Mouse (Mus musculus) cerebellum, postnatal 4 days (tissue): ENCODE measurements around the gene Cyp2d9.
"Not testable (repeated sequence)": the region's sequence is repeated elsewhere in the genome, so short reads cannot be mapped to it uniquely, and the experiment has no call there.

Experiments used
- DNase-seq, 2 experiments: peaks; one replicate each; pipeline ENCODE4 v3.0.0; 2022; ENCODE audit warnings: low spot score in 2 of 2, mixed read lengths in 1 of 2

The Cyp2d9 gene

GRCm38 (mm10) chr15:82433137-82433536 is at the start of gene Cyp2d9:
Gene Cyp2d9, plus strand, starts transcription at chr15:82433437.
- DNase-seq, result no peak

- DNase-seq, result no peak
Measured at GRCm38 (mm10) chr15:82385729-82386128, 47.5 kb upstream of the Cyp2d9 start.

DNA sequence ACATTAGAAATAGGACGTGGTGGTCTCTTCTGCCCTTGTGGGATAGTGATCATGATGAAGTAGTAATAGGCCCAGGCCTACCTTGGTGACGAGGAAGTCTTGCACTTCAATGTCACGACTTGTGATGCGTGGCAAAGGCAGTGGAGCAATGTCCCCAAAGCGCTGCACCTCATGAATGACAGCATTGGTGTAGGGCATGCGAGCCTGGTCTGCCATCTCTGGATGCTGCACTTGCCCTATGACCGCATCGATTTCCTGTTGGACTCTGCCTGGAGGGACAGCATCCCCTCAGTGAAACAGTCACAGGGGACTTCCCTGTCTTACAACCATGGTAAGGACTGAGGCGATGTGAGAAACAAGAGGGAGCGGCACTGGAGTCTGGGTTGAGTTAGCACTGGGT is 43.3 kb upstream of the Cyp2d9 start:
- DNase-seq, result not testable (repeated sequence)

DNA sequence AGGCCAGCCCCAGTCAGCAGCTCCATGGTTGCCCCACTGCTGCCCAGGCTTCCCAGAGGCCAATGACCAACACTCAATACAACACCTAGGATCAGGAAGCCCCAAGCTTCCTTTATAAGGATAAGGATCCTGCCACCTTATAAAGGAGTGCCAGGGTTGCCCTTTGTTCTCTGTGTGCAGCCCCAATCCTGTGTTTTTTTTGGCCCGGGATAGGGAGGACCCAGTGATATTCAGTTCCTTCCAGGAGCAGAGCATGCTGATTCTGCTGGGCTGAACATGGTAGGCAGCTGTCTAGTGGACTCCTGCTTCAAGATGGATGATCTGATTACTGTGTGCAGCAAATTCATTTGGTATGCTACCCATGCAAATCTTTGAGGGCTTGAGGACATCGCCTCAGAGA is 39.3 kb upstream of the Cyp2d9 start, which contains the start of gene Cyp2d11:
TSS of gene Cyp2d11 (minus strand) at position 101 of the 400 bp plus-strand sequence.
- DNase-seq, result not testable (repeated sequence)

DNA sequence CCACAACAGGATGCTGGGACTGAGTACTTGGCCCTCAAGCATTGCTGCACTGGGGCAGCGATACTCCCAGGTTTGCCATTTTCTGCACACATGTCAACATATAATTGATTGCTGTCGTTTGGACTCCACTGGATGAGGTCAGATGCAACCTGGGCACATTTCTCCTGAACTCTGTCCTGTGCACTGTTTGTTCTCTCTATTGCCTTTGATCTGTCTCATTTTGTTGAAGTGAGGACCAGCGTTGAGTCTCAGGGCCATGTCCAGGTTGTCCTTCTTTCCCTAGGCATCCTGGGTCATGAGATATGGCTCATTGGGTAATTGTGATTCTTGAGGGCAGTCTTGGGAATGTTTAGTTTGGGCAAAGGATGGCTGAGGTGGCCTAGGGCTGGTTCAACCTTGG is 37.3 kb upstream of the Cyp2d9 start:
- not testable (repeated sequence) for DNase-seq

GRCm38 (mm10) chr15:82401516-82401915 is 31.7 kb upstream of the Cyp2d9 start:
- no peak for DNase-seq

DNA sequence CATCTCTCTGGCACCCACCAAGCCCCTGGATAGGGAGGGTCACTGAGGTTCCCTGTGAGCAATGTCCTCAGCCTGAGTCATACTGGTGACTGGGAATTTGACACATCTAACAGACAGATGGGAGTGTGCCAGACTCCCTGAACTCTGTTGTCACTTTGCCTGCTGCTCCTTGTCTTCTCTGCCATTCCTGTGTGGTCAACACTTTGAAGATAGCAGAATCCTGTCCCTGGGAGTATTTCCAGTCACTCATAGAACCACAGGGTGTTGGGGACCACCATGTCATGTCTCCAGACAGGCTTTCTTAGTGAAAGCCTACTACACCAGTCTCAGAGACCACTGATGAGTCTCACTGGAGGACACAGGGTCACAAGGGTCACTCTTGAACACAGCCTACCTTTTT is 31.1 kb upstream of the Cyp2d9 start:
- DNase-seq, result no peak

GRCm38 (mm10) chr15:82402741-82403140 is 30.5 kb upstream of the Cyp2d9 start:
- no peak for DNase-seq

- no peak for DNase-seq
Measured at GRCm38 (mm10) chr15:82403606-82404005, 29.6 kb upstream of the Cyp2d9 start.

DNA sequence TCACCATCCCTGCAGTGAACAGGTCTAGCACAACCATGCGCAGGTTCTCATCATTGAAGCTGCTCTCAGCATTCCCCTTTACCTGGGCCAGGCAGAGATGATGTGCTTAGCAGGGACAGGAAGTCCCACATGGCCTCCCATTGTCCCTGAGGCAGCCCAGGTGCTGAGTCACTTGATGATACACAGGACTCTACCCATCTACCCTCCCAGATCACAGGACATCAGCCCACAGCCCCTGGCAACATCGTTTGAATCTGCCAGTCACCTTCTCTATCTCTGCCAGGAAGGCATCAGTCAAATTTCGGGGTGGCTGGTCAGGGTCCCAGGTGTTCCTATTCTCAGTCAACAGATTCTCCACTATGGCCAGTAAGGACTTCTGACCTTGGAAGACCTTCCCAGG is 29.1 kb upstream of the Cyp2d9 start:
- DNase-seq, result no peak

GRCm38 (mm10) chr15:82406981-82407380 is 26.3 kb upstream of the Cyp2d9 start, which contains the start of gene Cyp2d10:
Gene Cyp2d10, minus strand, starts transcription at chr15:82407195.
- no peak for DNase-seq

DNA sequence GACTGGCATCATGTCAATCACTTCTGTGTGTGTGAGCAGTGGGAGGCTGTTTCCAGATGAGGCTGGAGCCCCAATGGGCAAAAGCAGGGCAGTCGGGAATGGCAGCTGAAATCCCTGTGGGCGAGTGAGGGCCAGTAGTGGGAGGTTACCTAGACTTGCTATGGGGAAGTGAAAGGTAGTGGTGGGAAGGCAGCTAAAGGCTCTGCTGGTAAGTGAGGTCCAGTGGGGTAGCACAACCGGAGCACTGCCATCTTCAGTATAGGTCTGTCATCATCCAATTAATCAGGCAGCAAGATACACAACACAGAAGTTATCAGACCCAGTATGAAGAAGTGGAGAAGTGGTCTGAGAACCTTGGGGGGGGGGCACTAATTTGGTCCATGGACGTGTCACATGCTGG is 25.7 kb upstream of the Cyp2d9 start:
- no peak for DNase-seq

DNA sequence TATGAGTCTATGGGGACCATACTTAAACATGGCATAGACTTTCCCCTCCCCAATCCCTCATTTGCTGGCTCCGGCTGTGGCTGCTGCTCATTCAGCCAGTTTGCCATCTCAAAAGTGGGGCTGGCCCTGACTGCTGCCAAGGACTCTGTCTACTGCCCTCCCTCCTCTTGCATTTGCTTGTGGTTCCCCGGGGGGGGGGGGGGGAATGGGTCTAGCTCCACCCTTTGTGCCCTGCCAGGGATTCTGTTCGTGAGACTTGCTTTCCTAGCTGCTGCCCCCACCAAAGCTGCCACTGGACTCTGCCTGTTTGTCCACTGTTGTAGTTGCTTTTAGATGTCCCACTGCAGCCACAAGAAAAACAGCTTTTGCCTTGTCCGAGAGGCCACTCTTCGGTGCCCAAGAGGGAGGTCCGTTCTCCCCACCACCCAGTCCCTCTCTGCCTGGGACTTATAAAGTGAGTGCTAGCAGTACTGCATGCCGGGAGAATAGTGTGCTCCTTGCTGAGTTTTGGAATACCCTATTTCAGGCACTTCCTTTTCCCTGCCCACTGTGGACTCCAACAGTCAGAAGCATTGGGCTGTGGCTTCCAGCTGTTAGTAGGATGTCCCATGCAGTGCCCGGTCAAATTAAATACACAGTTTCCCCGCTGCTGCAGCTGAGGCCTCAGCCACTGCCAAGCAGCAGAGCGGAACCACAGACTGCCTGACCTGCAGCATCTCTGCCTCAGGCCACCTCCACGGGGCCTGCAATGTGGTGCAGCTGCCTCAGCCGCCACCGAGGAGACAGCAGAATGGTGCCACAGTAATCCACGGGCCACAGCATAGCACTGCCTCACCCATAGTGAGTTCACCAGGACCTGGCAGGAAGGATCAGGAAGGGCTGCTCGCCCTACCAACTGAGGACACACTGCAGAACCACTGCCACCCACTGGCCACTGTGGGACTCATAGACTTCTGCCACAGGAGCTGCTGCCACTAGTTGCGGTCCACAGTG is 16.1 kb upstream of the Cyp2d9 start:
- DNase-seq, result peak; percentile 58 to 78

- DNase-seq, result no peak
Measured at GRCm38 (mm10) chr15:82418616-82419015, 14.6 kb upstream of the Cyp2d9 start.

DNA sequence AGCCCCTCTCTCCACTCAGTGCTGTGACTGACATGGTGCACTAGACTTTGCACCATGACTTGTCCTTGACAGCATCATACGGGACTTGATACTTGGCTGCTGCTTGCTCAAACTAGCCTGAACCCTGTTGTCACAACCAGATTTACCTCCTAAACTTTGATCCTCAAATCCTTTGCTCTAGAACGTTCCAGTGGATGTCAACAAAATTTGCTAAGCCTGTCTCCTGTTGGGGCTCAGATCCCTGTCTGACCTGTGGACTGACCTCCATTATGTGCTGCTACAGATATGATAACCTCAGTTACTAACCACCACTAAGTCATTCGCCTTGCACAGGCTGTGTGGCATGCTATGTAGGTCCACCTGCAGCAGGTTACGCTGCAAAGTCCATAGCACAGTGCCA is 10.3 kb upstream of the Cyp2d9 start:
- DNase-seq, result no peak

GRCm38 (mm10) chr15:82423471-82423870 is 9.8 kb upstream of the Cyp2d9 start:
- DNase-seq, result no peak

DNA sequence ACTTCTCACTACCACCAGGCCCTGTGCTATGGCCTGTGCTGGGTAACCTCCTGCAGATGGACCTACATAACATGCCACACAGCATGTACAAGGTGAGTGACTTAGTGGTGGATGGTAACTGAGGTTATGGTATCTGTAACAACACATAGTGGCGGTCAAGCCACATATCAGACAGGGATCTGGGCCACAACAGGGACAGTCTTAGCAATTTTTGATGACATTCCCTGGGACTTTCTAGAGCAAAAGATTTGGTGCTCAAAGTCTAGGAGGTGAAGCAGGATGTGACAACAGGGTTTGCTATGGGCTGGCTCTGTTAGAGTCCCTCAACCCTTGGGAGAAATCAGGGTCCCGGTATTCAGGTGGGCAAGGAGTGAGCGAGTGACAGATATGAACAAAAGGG is 384 bp downstream of the Cyp2d9 start:
- DNase-seq, result no peak

GRCm38 (mm10) chr15:82434541-82434940 is 1.3 kb downstream of the Cyp2d9 start:
- no peak for DNase-seq

DNA sequence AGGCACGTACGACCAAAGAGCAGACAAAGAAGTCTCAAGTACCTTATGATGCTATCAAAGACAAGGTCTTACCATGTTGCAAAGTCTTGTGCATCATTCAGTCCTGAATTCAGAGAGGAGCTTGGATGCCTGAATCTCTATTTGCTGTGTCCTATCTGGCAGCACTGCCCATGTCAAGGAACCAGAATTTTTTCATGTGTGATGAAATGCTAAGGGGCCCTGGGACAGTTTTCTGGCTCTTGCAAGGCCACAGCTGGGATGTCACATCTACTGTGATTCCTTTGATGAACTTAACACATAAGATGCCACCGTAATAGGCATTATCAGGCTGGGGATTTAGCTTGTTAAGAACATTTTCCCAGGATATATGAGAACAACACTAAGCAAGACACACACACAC is 1.8 kb downstream of the Cyp2d9 start:
- DNase-seq, result no peak

DNA sequence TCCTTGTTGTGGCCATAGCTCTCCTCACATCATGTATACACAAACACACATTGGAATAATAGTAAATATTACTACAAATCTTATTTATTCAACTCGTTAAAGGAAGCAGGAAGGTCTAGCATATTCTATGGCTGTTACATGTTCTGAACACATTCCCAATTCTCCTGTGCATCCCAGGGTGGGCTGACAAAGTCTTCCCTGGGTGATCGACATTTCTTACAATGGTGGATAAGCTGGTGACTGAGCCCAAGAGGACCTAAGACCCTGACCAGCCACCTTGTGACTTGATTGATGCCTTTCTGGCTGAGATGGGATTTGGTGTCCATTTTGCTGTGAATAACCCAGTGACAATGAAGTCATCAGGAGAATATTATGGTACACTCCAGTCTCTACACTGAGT is 2.4 kb downstream of the Cyp2d9 start:
- no peak for DNase-seq

GRCm38 (mm10) chr15:82437975-82438617 is 4.9 kb downstream of the Cyp2d9 start:
- no peak for DNase-seq

- no peak for DNase-seq
Measured at GRCm38 (mm10) chr15:82443658-82444057, 10.4 kb downstream of the Cyp2d9 start.

DNA sequence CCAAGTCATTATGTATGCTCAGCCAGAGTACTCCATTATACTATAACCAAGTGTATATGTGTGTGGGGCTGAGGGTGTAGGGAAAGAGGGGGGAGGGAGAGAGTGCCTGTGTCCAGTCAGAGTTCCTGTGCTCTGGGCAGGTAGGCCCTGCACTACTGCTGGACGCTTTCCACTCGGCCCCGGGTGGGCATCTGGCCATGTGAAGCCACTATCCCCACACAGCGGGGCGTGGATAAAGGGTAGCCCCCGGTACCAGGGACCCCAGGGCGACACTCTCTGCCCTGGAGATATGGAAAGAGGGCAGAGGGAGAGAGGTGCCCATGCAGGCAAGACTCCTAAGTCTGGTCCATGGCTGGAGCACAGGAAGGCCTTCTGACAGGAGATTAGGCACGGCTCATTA is 12.0 kb downstream of the Cyp2d9 start:
- DNase-seq, result no peak
